Mouse (Mus musculus): ENCODE results near the gene Efcab11. TPM values are rescaled to one million over a fixed set of nuclear protein-coding genes. Genes with fewer than 3 reads are reported as not detected.

Gene Efcab11
- total and polyA plus RNA-seq, 3 experiments = 7.9 to 12.2 (median 8.0) TPM

- Histone ChIP-seq H3K27me3 (replicated peaks) (no peaks in the 10 kb centered on the region), H3K4me2 (ENCODE audit: insufficient read depth, low read depth, poor library complexity, severe bottlenecking) (no peak overlapping the region), H3K9me3 (replicated peaks; ENCODE audit: low read length) (no peaks in the 10 kb centered on the region), H3K4me3 (replicated peaks in 1 of 3; ENCODE audit: low read depth in 2 of 3, low read length in 2 of 3, poor library complexity in 1 of 3) (no peak overlapping the region), H3K36me3 (replicated peaks in 1 of 2; ENCODE audit: control insufficient read depth in 1 of 2, insufficient read depth in 1 of 2, low read length in 1 of 2) (peaks cover 0 to 12% of the 10 kb centered on the region in 2 experiments), H3K27ac (ENCODE audit: insufficient read depth, low read depth) (no peak overlapping the region), H3K4me1 (ENCODE audit: control insufficient read depth in 1 of 2, insufficient read depth in 2 of 2) (peaks cover 0 to 6% of the 10 kb centered on the region in 2 experiments; a peak in 1 of 4 replicates), H3K9ac (ENCODE audit: insufficient read depth, low read depth) (no peak overlapping the region), H3K79me2 (replicated peaks; ENCODE audit: control insufficient read depth, extremely low read depth, insufficient read depth, poor library complexity, severe bottlenecking) (no peaks in the 10 kb centered on the region)
- dilution Hi-C loops (cut with MboI; ENCODE audit: extremely low pct_ligation_motif_present, extremely low pct_unique_long_range_greater_than_20kb, low sequenced_read_pairs) = no loop called here
- TF ChIP-seq USF1 (IDR thresholded peaks at IDR 0.05; ENCODE audit: low read depth, low read length) (no peak), RAD21 (IDR thresholded peaks at IDR 0.05; ENCODE audit: low read depth, low read length) (no peak), E2F4 (IDR thresholded peaks at IDR 0.05; ENCODE audit: insufficient replicate concordance, low read depth, low read length) (no peak), MYC (IDR thresholded peaks at IDR 0.05; ENCODE audit: low read depth, low read length) (no peak), BHLHE40 (IDR thresholded peaks at IDR 0.05; ENCODE audit: low read depth, low read length) (no peak), GABPA (IDR thresholded peaks at IDR 0.05; ENCODE audit: insufficient replicate concordance, low read depth, low read length) (no peak)
- no peak for DNase-seq (ENCODE audit: extremely low read depth)
- in situ Hi-C loops (cut with MboI; ENCODE audit: low pct_ligation_motif_present, low pct_unique_long_range_greater_than_20kb, low sequenced_read_pairs) = no loop called here
Measured at GRCm38 (mm10) chr12:99756213-99756612, 128.0 kb downstream of the Efcab11 start.

GRCm38 (mm10) chr12:99752986-99753385 lies 131.3 kb downstream of the Efcab11 start:
- Histone ChIP-seq H3K9me3 (replicated peaks; ENCODE audit: low read length) (no peaks in the 10 kb centered on the region), H3K79me2 (replicated peaks; ENCODE audit: control insufficient read depth, extremely low read depth, insufficient read depth, poor library complexity, severe bottlenecking) (no peaks in the 10 kb centered on the region), H3K4me3 (replicated peaks in 1 of 3; ENCODE audit: low read depth in 2 of 3, low read length in 2 of 3, poor library complexity in 1 of 3) (no peak overlapping the region), H3K4me1 (ENCODE audit: control insufficient read depth in 1 of 2, insufficient read depth in 2 of 2) (peaks cover 0 to 3% of the 10 kb centered on the region in 2 experiments; a peak in 1 of 4 replicates), H3K27ac (ENCODE audit: insufficient read depth, low read depth) (no peak overlapping the region), H3K27me3 (replicated peaks) (no peaks in the 10 kb centered on the region), H3K36me3 (replicated peaks in 1 of 2; ENCODE audit: control insufficient read depth in 1 of 2, insufficient read depth in 1 of 2, low read length in 1 of 2) (peaks cover 0 to 12% of the 10 kb centered on the region in 2 experiments), H3K9ac (ENCODE audit: insufficient read depth, low read depth) (no peak overlapping the region), H3K4me2 (ENCODE audit: insufficient read depth, low read depth, poor library complexity, severe bottlenecking) (no peak overlapping the region)
- no peak for DNase-seq (ENCODE audit: extremely low read depth)
- TF ChIP-seq BHLHE40 (IDR thresholded peaks at IDR 0.05; ENCODE audit: low read depth, low read length) (no peak), NELFE (IDR thresholded peaks at IDR 0.05; ENCODE audit: low read depth, low read length) (no peak), JUN (IDR thresholded peaks at IDR 0.05; ENCODE audit: insufficient read depth, low read depth, low read length) (no peak), EP300 (IDR thresholded peaks at IDR 0.05; ENCODE audit: low read length) (no peak), USF1 (IDR thresholded peaks at IDR 0.05; ENCODE audit: low read depth, low read length) (no peak), MAX (IDR thresholded peaks at IDR 0.05; ENCODE audit: low read length) (no peak)
- in situ Hi-C loops (cut with MboI; ENCODE audit: low pct_ligation_motif_present, low pct_unique_long_range_greater_than_20kb, low sequenced_read_pairs) (no loop called here), dilution Hi-C loops (cut with MboI; ENCODE audit: extremely low pct_ligation_motif_present, extremely low pct_unique_long_range_greater_than_20kb, low sequenced_read_pairs) (no loop called here)

- Histone ChIP-seq H3K4me1 (ENCODE audit: control insufficient read depth in 1 of 2, insufficient read depth in 2 of 2) (no peaks in the 10 kb centered on the region), H3K4me3 (replicated peaks in 1 of 3; ENCODE audit: low read depth in 2 of 3, low read length in 2 of 3, poor library complexity in 1 of 3) (no peak overlapping the region), H3K27me3 (replicated peaks) (no peaks in the 10 kb centered on the region), H3K79me2 (replicated peaks; ENCODE audit: control insufficient read depth, extremely low read depth, insufficient read depth, poor library complexity, severe bottlenecking) (no peaks in the 10 kb centered on the region), H3K27ac (ENCODE audit: insufficient read depth, low read depth) (no peak overlapping the region), H3K9ac (ENCODE audit: insufficient read depth, low read depth) (no peak overlapping the region), H3K9me3 (replicated peaks; ENCODE audit: low read length) (no peaks in the 10 kb centered on the region), H3K36me3 (replicated peaks in 1 of 2; ENCODE audit: control insufficient read depth in 1 of 2, insufficient read depth in 1 of 2, low read length in 1 of 2) (peaks cover 0 to 12% of the 10 kb centered on the region in 2 experiments), H3K4me2 (ENCODE audit: insufficient read depth, low read depth, poor library complexity, severe bottlenecking) (no peak overlapping the region)
- DNase-seq (ENCODE audit: extremely low read depth) = no peak
- dilution Hi-C loops (cut with MboI; ENCODE audit: extremely low pct_ligation_motif_present, extremely low pct_unique_long_range_greater_than_20kb, low sequenced_read_pairs) = no loop called here
- in situ Hi-C loops (cut with MboI; ENCODE audit: low pct_ligation_motif_present, low pct_unique_long_range_greater_than_20kb, low sequenced_read_pairs) = no loop called here
- TF ChIP-seq MAFK (IDR thresholded peaks at IDR 0.05; ENCODE audit: insufficient replicate concordance, low read length) = no peak
- TF ChIP-seq CHD2 (IDR thresholded peaks at IDR 0.05; ENCODE audit: low read length) = no peak
- TF ChIP-seq RCOR1 (conservative IDR thresholded peaks at IDR 0.05; ENCODE audit: low read depth, low read length) = no peak
- TF ChIP-seq NELFE (IDR thresholded peaks at IDR 0.05; ENCODE audit: low read depth, low read length) = no peak
- no peak for TF ChIP-seq ZKSCAN1 (IDR thresholded peaks at IDR 0.05; ENCODE audit: borderline replicate concordance, low read depth, low read length)
- no peak for TF ChIP-seq PAX5 (IDR thresholded peaks at IDR 0.05; ENCODE audit: low read length)
- TF ChIP-seq E2F4 (IDR thresholded peaks at IDR 0.05; ENCODE audit: insufficient replicate concordance, low read depth, low read length) = no peak
- no peak for TF ChIP-seq RAD21 (IDR thresholded peaks at IDR 0.05; ENCODE audit: low read depth, low read length)
- no peak for TF ChIP-seq MYC (IDR thresholded peaks at IDR 0.05; ENCODE audit: low read depth, low read length)
- TF ChIP-seq CTCF (conservative IDR thresholded peaks at IDR 0.05 in 1 of 2, IDR thresholded peaks at IDR 0.05 in 1 of 2; ENCODE audit: low read depth in 2 of 2, low read length in 2 of 2) = no peak
- no peak for TF ChIP-seq ETS1 (conservative IDR thresholded peaks at IDR 0.05; ENCODE audit: low read depth, low read length)
- TF ChIP-seq ZC3H11A (IDR thresholded peaks at IDR 0.05; ENCODE audit: low read depth, low read length) = no peak
- no peak for TF ChIP-seq MAZ (IDR thresholded peaks at IDR 0.05; ENCODE audit: low read depth, low read length)
- no peak for TF ChIP-seq SIN3A (IDR thresholded peaks at IDR 0.05; ENCODE audit: low read length)
- no peak for TF ChIP-seq EP300 (IDR thresholded peaks at IDR 0.05; ENCODE audit: low read length)
- TF ChIP-seq CHD1 (IDR thresholded peaks at IDR 0.05; ENCODE audit: low read depth, low read length) = no peak
- TF ChIP-seq GABPA (IDR thresholded peaks at IDR 0.05; ENCODE audit: insufficient replicate concordance, low read depth, low read length) = no peak
- TF ChIP-seq MAX (IDR thresholded peaks at IDR 0.05; ENCODE audit: low read length) = no peak
- no peak for TF ChIP-seq TCF12 (IDR thresholded peaks at IDR 0.05; ENCODE audit: low read depth, low read length)
Measured at GRCm38 (mm10) chr12:99749391-99749790, 134.8 kb downstream of the Efcab11 start.
